Mouse (Mus musculus): Measurements from ENCODE around the gene Ptx4. TPM values are rescaled to one million over a fixed set of nuclear protein-coding genes. Genes with fewer than 3 reads are reported as not detected.

Ptx4 gene
- polyA plus RNA-seq, 1 experiment from 2014 or later: not detected

DNA sequence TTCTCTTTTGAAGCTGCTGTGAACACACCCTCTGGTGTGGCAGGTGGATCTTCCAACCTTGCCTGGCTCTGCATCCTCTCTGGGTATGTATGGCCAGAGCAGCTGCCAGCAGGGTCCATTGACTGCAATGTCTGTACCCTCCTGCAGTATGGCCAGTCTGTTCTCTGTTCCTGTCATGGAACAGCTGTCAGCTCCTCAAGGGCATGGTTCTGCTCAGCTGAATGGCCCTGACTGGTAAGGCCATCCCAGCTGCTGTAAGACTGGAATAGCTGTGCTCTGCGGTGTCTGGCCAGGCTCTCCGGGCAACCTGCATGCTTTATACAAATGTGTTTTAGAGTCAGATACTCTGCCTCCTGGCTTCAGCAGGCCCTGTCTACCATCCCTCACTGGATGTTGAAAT is 49.1 kb downstream of the Ptx4 start:
- DNase-seq (ENCODE audit: low spot score): no peak
- Histone ChIP-seq H3K36me3 (no peaks in the 10 kb centered on the region), H3K27me3 (ENCODE audit: low read depth, poor library complexity, severe bottlenecking) (no peaks in the 10 kb centered on the region), H3K4me1 (no peaks in the 10 kb centered on the region), H3K27ac (replicated peaks) (no peak overlapping the region), H3K9me3 (replicated peaks) (no peaks in the 10 kb centered on the region), H3K4me3 (no peak overlapping the region)
- 88% methylated on average over 2 of the region's 2 CpGs for WGBS

- Histone ChIP-seq H3K4me3 (no peak overlapping the region), H3K36me3 (no peaks in the 10 kb centered on the region), H3K27me3 (ENCODE audit: low read depth, poor library complexity, severe bottlenecking) (no peaks in the 10 kb centered on the region), H3K4me1 (peaks cover 7% of the 10 kb centered on the region; the same call in 1 of the 2 replicates), H3K9me3 (replicated peaks) (no peaks in the 10 kb centered on the region), H3K27ac (replicated peaks) (no peak overlapping the region)
- no peak for DNase-seq (ENCODE audit: low spot score)
- 88% methylated on average over 3 of the region's 3 CpGs for WGBS
Measured at GRCm38 (mm10) chr17:25172558-25172957, 52.0 kb downstream of the Ptx4 start.

Other genes with a start within 250 kb of the Ptx4 start
- gene Nubp2, start 234.4 kb upstream of the Ptx4 start, polyA plus RNA-seq (2016; fragmentation: Nextera tagmentation; extraction: Ambion mirVana): 85.5 and 87.0 TPM in 2 replicates
- gene Spsb3, start 234.1 kb upstream of the Ptx4 start, polyA plus RNA-seq (2016; fragmentation: Nextera tagmentation; extraction: Ambion mirVana): 46.6 and 50.4 TPM in 2 replicates
- 28.9 and 33.9 TPM in 2 replicates for gene Eme2, start 225.7 kb upstream of the Ptx4 start, polyA plus RNA-seq (2016; fragmentation: Nextera tagmentation; extraction: Ambion mirVana)
- gene Mrps34, start 225.6 kb upstream of the Ptx4 start, polyA plus RNA-seq (2016; fragmentation: Nextera tagmentation; extraction: Ambion mirVana): 94.7 and 98.1 TPM in 2 replicates
- 46.2 and 47.0 TPM in 2 replicates for gene Nme3, start 224.3 kb upstream of the Ptx4 start, polyA plus RNA-seq (2016; fragmentation: Nextera tagmentation; extraction: Ambion mirVana)
- 40.1 and 53.9 TPM in 2 replicates for gene Mapk8ip3, start 183.8 kb upstream of the Ptx4 start, polyA plus RNA-seq (2016; fragmentation: Nextera tagmentation; extraction: Ambion mirVana)
- gene Jpt2, start 160.1 kb upstream of the Ptx4 start, polyA plus RNA-seq (2016; fragmentation: Nextera tagmentation; extraction: Ambion mirVana): 442 and 466 TPM in 2 replicates
- 6.8 and 8.5 TPM in 2 replicates for gene Cramp1l, start 105.0 kb upstream of the Ptx4 start, polyA plus RNA-seq (2016; fragmentation: Nextera tagmentation; extraction: Ambion mirVana)
- 27.0 and 34.9 TPM in 2 replicates for gene Ift140, start 104.7 kb upstream of the Ptx4 start, polyA plus RNA-seq (2016; fragmentation: Nextera tagmentation; extraction: Ambion mirVana)
- 10.7 and 12.7 TPM in 2 replicates for gene Tmem204, start 37.2 kb upstream of the Ptx4 start, polyA plus RNA-seq (2016; fragmentation: Nextera tagmentation; extraction: Ambion mirVana)
- gene Telo2, start 4.8 kb upstream of the Ptx4 start, polyA plus RNA-seq (2016; fragmentation: Nextera tagmentation; extraction: Ambion mirVana): 51.2 and 51.5 TPM in 2 replicates
- gene Clcn7, start 12.6 kb downstream of the Ptx4 start, polyA plus RNA-seq (2016; fragmentation: Nextera tagmentation; extraction: Ambion mirVana): 23.1 and 26.4 TPM in 2 replicates
- not detected in 2 replicates for gene Ccdc154, start 41.7 kb downstream of the Ptx4 start, polyA plus RNA-seq (2016; fragmentation: Nextera tagmentation; extraction: Ambion mirVana)
- gene Gm38655, start 54.7 kb downstream of the Ptx4 start, polyA plus RNA-seq (2016; fragmentation: Nextera tagmentation; extraction: Ambion mirVana): not detected in 2 replicates
- gene BC003965, start 63.8 kb downstream of the Ptx4 start, polyA plus RNA-seq (2016; fragmentation: Nextera tagmentation; extraction: Ambion mirVana): 37.3 and 37.7 TPM in 2 replicates
- gene Unkl, start 67.6 kb downstream of the Ptx4 start, polyA plus RNA-seq (2016; fragmentation: Nextera tagmentation; extraction: Ambion mirVana): 8.4 and 9.7 TPM in 2 replicates
- 67.0 and 75.3 TPM in 2 replicates for gene Gnptg, start 119.4 kb downstream of the Ptx4 start, polyA plus RNA-seq (2016; fragmentation: Nextera tagmentation; extraction: Ambion mirVana)
- 74.6 and 80.4 TPM in 2 replicates for gene Tsr3, start 119.4 kb downstream of the Ptx4 start, polyA plus RNA-seq (2016; fragmentation: Nextera tagmentation; extraction: Ambion mirVana)
- 2.3 and 2.4 TPM in 2 replicates for gene Baiap3, start 135.6 kb downstream of the Ptx4 start, polyA plus RNA-seq (2016; fragmentation: Nextera tagmentation; extraction: Ambion mirVana)
- gene Ube2i, start 153.9 kb downstream of the Ptx4 start, polyA plus RNA-seq (2016; fragmentation: Nextera tagmentation; extraction: Ambion mirVana): 879 and 915 TPM in 2 replicates
- not detected in 2 replicates for gene Prss34, start 177.6 kb downstream of the Ptx4 start, polyA plus RNA-seq (2016; fragmentation: Nextera tagmentation; extraction: Ambion mirVana)
- not detected in 2 replicates for gene Prss28, start 187.9 kb downstream of the Ptx4 start, polyA plus RNA-seq (2016; fragmentation: Nextera tagmentation; extraction: Ambion mirVana)
- not detected in 2 replicates for gene Prss29, start 197.9 kb downstream of the Ptx4 start, polyA plus RNA-seq (2016; fragmentation: Nextera tagmentation; extraction: Ambion mirVana)
- not detected in 2 replicates for gene Tpsab1, start 224.8 kb downstream of the Ptx4 start, polyA plus RNA-seq (2016; fragmentation: Nextera tagmentation; extraction: Ambion mirVana)
- gene Tpsb2, start 245.5 kb downstream of the Ptx4 start, polyA plus RNA-seq (2016; fragmentation: Nextera tagmentation; extraction: Ambion mirVana): not detected in 2 replicates
- gene Tpsg1, start 248.5 kb downstream of the Ptx4 start, polyA plus RNA-seq (2016; fragmentation: Nextera tagmentation; extraction: Ambion mirVana): not detected in 2 replicates